Mouse (Mus musculus): ENCODE measurements around the gene 4930564D02Rik.

DNA sequence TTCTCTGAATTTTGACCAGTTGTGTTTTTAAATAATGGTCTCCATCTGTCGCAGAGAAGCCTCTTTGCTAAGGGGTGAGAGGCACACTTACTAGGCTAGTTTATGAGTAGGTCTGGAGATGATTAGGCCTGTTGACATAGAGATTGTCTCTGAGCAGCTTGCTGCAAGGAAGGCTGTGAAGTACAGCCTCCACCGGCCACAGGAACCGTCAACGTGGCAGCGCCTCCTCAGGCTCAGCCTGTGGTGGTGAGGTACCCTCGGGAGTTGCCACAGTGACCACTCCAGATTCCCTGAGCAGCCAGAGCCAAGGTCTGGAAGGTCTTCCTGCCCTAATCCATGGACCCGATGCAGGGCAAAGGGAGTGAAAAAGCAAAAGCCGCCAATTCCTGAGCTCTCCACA is 3.9 kb downstream of the 4930564D02Rik start:
- no peak for TF ChIP-seq CTCF (IDR thresholded peaks at IDR 0.05; ENCODE audit: insufficient read depth, low read length)
- no peak for TF ChIP-seq POLR2A (IDR thresholded peaks at IDR 0.05; ENCODE audit: borderline replicate concordance, extremely low read depth, low read depth, low read length)
